Mouse (Mus musculus) liver, embryonic 12.5 days (tissue): ENCODE results near the gene Mybpc3. TPM values are rescaled to one million over a fixed set of nuclear protein-coding genes. Genes with fewer than 3 reads are reported as not detected.

Experiments used
- ATAC-seq: fragments of 200-750 bp; cut with Nextera tagmentation; 2 replicates; pipeline ENCODE4 v1.8.0; 2017; ENCODE audit warnings: moderate number of reproducible peaks, mild to moderate bottlenecking, moderate library complexity
- H3K27ac ChIP-seq: fragments of 300-500 bp; sonication (generic); 2 replicates; pipeline ENCODE4 v1.5.1; 2016; ENCODE audit warnings: mild to moderate bottlenecking
- H3K27me3 ChIP-seq: fragments of 300-500 bp; sonication (generic); replicated peaks from 2 replicates; pipeline ENCODE4 v1.6.1; 2016; ENCODE audit warnings: mild to moderate bottlenecking, moderate library complexity
- H3K36me3 ChIP-seq: fragments of 300-500 bp; sonication (generic); 2 replicates; pipeline ENCODE4 v1.6.1; 2016; ENCODE audit warnings: mild to moderate bottlenecking, moderate library complexity
- H3K4me1 ChIP-seq: fragments of 300-500 bp; sonication (generic); 2 replicates; pipeline ENCODE4 v1.6.1; 2016
- H3K4me2 ChIP-seq: fragments of 300-500 bp; sonication (generic); 2 replicates; pipeline ENCODE4 v1.6.1; 2016; ENCODE audit warnings: mild to moderate bottlenecking, moderate library complexity
- H3K4me3 ChIP-seq: fragments of 300-500 bp; sonication (generic); 2 replicates; pipeline ENCODE4 v1.5.1; 2016; ENCODE audit warnings: mild to moderate bottlenecking, moderate library complexity
- H3K9ac ChIP-seq: fragments of 300-500 bp; sonication (generic); 2 replicates; pipeline ENCODE4 v1.6.1; 2016; ENCODE audit warnings: mild to moderate bottlenecking, moderate library complexity
- H3K9me3 ChIP-seq: fragments of 300-500 bp; sonication (generic); replicated peaks from 2 replicates; pipeline ENCODE4 v1.6.1; 2016; ENCODE audit warnings: mild to moderate bottlenecking, moderate library complexity
- WGBS: fragments of 180-500 bp; shearing (Covaris S2); methylation state at CpG from one replicate; pipeline ENCODE4 v1.1.7; 2016; ENCODE audit not compliant: insufficient replicate concordance; 5-methylcytosine and 5-hydroxymethylcytosine counted together
- polyA plus RNA-seq: library from polyadenylated mRNA; unstranded; fragments of >200 nt; fragmentation: Nextera tagmentation; extraction: Ambion mirVana; gene quantifications from 2 replicates; pipeline ENCODE4 v1.2.1, GENCODE M21; 2016

Mybpc3 gene
- polyA plus RNA-seq, 1 experiment from 2014 or later = 0.23 TPM

- no peak overlapping the region for H3K4me3 ChIP-seq
- WGBS = 43% methylated on average over 6 of the region's 6 CpGs
- H3K27ac ChIP-seq = no peak overlapping the region
- H3K4me1 ChIP-seq = peaks cover 55% of the 10 kb centered on the region
- no peak overlapping the region for H3K9ac ChIP-seq
- peaks cover 2% of the 10 kb centered on the region; the same call in 1 of the 2 replicates for H3K36me3 ChIP-seq
- peak overlapping the region; percentile 36 for H3K4me2 ChIP-seq
- ATAC-seq = peak; percentile 64
- H3K27me3 ChIP-seq = peaks cover 2% of the 10 kb centered on the region; the same call in 1 of the 2 replicates
- no peaks in the 10 kb centered on the region for H3K9me3 ChIP-seq
Observed at GRCm38 (mm10) chr2:91113852-91114251, 4.1 kb upstream of the Mybpc3 start.

DNA sequence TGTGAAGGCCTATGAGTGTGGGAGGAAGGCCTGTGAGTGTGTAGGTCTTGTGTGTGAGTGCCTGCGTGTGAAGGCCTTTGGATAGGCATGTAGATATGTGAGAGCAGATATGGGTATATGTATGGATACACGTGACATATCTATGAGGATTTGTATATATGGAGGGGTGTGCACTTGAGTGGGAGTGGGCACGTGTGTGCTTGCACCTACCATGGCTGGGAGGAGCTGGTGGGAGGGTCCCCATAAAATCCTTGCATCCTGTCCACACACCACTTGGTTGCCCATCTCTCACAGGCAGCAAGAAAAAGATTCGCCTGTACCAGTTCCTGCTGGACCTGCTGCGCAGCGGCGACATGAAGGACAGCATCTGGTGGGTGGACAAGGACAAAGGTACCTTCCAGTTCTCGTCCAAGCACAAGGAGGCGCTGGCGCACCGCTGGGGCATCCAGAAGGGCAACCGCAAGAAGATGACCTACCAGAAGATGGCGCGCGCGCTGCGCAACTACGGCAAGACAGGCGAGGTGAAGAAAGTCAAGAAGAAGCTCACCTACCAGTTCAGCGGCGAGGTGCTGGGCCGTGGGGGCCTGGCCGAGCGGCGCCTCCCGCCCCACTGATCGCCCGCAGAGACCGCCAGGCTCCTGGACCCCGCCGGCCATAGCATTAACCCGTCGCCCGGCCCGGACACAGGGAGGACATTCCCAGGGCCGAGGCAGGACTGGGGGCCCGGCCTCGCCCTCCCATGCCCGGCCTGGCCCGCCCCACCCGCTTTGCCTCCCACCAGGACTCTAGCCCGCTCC, 3.0 kb upstream of the Mybpc3 start:
- peak overlapping the region; percentile 40 for H3K9ac ChIP-seq
- no peak overlapping the region for H3K27ac ChIP-seq
- WGBS = 49% methylated on average over 42 of the region's 42 CpGs
- peaks cover 45% of the 10 kb centered on the region for H3K4me1 ChIP-seq
- H3K4me2 ChIP-seq = peak overlapping the region; percentile 60
- H3K9me3 ChIP-seq = no peaks in the 10 kb centered on the region
- ATAC-seq = peak; percentile 38; the same call in 1 of the 2 replicates
- H3K4me3 ChIP-seq = peak overlapping the region; percentile 33; the same call in 1 of the 2 replicates
- H3K27me3 ChIP-seq = peaks cover 3% of the 10 kb centered on the region; the same call in 1 of the 2 replicates
- peaks cover 2% of the 10 kb centered on the region; the same call in 1 of the 2 replicates for H3K36me3 ChIP-seq

DNA sequence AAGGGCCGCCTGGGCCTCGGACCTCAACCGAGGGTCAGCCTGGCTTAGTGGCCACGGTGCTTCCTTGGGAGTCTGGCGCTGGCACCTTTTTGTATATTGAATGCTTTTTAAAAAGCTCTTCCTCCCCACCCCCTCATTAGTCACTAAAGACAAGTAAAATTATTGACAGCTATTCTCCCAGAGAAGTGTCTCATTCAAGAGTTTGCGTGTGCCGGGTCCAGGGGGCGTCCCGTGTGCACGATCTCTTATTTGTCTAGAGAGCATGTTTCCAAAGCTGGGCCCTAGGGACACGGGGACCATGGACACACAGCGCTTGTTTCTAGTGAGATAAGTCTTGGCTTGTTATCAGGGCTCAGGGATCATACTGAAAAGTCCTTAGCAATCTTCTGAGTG, 2.4 kb upstream of the Mybpc3 start:
- 66% methylated on average over 12 of the region's 12 CpGs for WGBS
- Histone ChIP-seq H3K27me3 (peaks cover 9% of the 10 kb centered on the region; the same call in 1 of the 2 replicates), H3K9me3 (no peaks in the 10 kb centered on the region), H3K4me2 (peak overlapping the region; percentile 60), H3K36me3 (peaks cover 2% of the 10 kb centered on the region; the same call in 1 of the 2 replicates), H3K4me3 (peak overlapping the region; percentile 33; the same call in 1 of the 2 replicates), H3K27ac (no peak overlapping the region), H3K4me1 (peaks cover 43% of the 10 kb centered on the region), H3K9ac (peak overlapping the region; percentile 40)
- no peak for ATAC-seq

GRCm38 (mm10) chr2:91116842-91117241, 1.1 kb upstream of the Mybpc3 start:
- no peaks in the 10 kb centered on the region for H3K9me3 ChIP-seq
- H3K4me1 ChIP-seq = peaks cover 42% of the 10 kb centered on the region
- H3K9ac ChIP-seq = no peak overlapping the region
- H3K36me3 ChIP-seq = 0 out of 2 replicates have a peak, but pooled peaks cover 2% of the 10 kb centered on the region
- H3K4me3 ChIP-seq = no peak overlapping the region
- peaks cover 21% of the 10 kb centered on the region for H3K27me3 ChIP-seq
- 65% methylated on average over 5 of the region's 5 CpGs for WGBS
- ATAC-seq = no peak
- no peak overlapping the region for H3K27ac ChIP-seq
- no peak overlapping the region for H3K4me2 ChIP-seq

DNA sequence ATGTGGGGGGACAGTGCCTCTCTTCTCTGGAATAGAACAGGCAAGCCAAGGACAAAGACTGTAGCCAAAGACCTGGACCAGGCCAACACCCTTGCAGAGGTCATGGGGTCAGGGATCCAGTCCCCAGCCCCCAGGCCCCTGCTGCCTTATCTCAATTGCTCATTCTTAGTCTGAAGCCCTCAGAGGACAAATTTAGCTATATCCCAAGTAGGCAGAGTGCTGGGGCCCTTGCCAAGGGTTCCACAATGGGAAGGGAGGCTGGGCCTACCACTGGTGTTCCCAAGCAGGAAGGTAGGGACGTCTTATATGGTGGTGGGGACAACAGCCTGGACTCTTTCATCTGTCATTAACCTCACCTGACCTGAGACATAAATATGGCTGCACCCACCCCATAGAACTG, 703 bp downstream of the Mybpc3 start:
- no peak overlapping the region for H3K27ac ChIP-seq
- no peak for ATAC-seq
- H3K4me2 ChIP-seq = no peak overlapping the region
- 0 out of 2 replicates have a peak, but pooled peaks cover 2% of the 10 kb centered on the region for H3K36me3 ChIP-seq
- no peak overlapping the region for H3K9ac ChIP-seq
- H3K27me3 ChIP-seq = peaks cover 31% of the 10 kb centered on the region
- 54% methylated on average over 1 of the region's 1 CpGs for WGBS
- H3K4me3 ChIP-seq = no peak overlapping the region
- H3K4me1 ChIP-seq = peaks cover 24% of the 10 kb centered on the region
- H3K9me3 ChIP-seq = no peaks in the 10 kb centered on the region

DNA sequence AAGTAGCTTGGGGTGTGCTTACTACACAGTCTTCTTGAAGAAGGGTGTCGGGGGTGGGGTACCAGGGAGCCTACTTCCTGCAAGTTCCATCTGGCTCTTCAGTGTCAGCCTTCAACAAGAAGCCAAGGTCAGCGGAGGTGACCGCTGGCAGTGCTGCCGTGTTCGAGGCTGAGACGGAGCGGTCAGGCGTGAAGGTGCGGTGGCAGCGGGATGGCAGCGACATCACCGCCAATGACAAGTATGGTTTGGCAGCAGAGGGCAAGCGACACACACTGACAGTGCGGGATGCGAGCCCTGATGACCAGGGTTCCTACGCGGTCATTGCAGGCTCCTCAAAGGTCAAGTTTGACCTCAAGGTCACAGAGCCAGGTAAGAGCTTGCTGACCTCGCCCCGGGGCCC, 1.1 kb downstream of the Mybpc3 start:
- H3K36me3 ChIP-seq = 0 out of 2 replicates have a peak, but pooled peaks cover 2% of the 10 kb centered on the region
- H3K4me2 ChIP-seq = no peak overlapping the region

GRCm38 (mm10) chr2:91119551-91119950, 1.6 kb downstream of the Mybpc3 start:
- Histone ChIP-seq H3K9ac (no peak overlapping the region), H3K9me3 (no peaks in the 10 kb centered on the region), H3K27me3 (peaks cover 31% of the 10 kb centered on the region), H3K4me2 (no peak overlapping the region), H3K4me3 (no peak overlapping the region), H3K36me3 (0 out of 2 replicates have a peak, but pooled peaks cover 2% of the 10 kb centered on the region), H3K27ac (no peak overlapping the region), H3K4me1 (peaks cover 15% of the 10 kb centered on the region)
- WGBS = 67% methylated on average over 6 of the region's 6 CpGs
- no peak for ATAC-seq

More for the DNA sequence above, 1.1 kb downstream of the Mybpc3 start:
- no peak for ATAC-seq
- H3K9me3 ChIP-seq = no peaks in the 10 kb centered on the region
- peaks cover 20% of the 10 kb centered on the region for H3K4me1 ChIP-seq
- H3K27me3 ChIP-seq = peaks cover 31% of the 10 kb centered on the region
- H3K27ac ChIP-seq = no peak overlapping the region
- WGBS = 86% methylated on average over 19 of the region's 19 CpGs
- no peak overlapping the region for H3K9ac ChIP-seq
- no peak overlapping the region for H3K4me3 ChIP-seq

DNA sequence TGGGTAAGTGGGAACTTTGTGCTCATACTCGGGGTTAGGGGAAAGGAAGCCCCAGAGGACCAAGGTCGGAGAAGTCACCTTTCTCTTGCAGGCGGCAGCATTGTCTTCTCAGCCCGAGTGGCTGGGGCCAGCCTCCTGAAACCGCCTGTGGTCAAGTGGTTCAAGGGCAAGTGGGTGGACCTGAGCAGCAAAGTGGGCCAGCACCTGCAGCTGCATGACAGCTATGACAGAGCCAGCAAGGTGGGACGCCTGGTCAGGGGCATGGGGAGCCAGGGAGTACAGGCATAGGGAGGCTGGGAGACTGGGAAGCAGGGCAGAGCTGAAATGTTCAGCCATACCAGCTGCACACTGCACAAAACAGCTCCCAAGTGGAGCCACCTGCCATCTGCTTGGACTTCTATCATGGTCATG, 2.3 kb downstream of the Mybpc3 start:
- Histone ChIP-seq H3K27ac (no peak overlapping the region), H3K9ac (no peak overlapping the region), H3K4me1 (peaks cover 8% of the 10 kb centered on the region), H3K4me3 (no peak overlapping the region), H3K27me3 (peaks cover 34% of the 10 kb centered on the region), H3K9me3 (no peaks in the 10 kb centered on the region), H3K4me2 (no peak overlapping the region), H3K36me3 (0 out of 2 replicates have a peak, but pooled peaks cover 1% of the 10 kb centered on the region)
- 59% methylated on average over 6 of the region's 6 CpGs for WGBS
- ATAC-seq = no peak

DNA sequence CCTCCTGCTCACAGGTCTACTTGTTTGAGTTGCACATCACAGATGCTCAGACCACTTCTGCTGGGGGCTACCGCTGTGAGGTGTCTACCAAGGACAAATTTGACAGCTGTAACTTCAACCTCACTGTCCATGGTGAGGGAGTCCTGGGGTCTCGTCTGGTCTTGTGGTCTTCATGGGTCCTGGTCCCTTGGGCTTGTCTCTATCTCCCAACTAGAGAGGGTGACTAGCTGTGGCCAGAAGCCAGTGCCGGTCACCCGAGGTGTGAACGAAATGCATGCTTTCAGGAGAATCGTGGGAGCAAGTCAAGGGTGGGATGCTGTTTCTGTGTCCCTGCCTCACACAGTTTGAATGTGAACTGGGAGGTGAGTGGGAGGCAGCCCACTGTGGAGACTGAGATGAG, 3.1 kb downstream of the Mybpc3 start:
- Histone ChIP-seq H3K27ac (no peak overlapping the region), H3K9me3 (no peaks in the 10 kb centered on the region), H3K4me2 (no peak overlapping the region), H3K36me3 (no peaks in the 10 kb centered on the region), H3K4me1 (0 out of 2 replicates have a peak, but pooled peaks cover 3% of the 10 kb centered on the region), H3K4me3 (no peak overlapping the region), H3K27me3 (peaks cover 34% of the 10 kb centered on the region), H3K9ac (no peak overlapping the region)
- no peak for ATAC-seq
- 56% methylated on average over 6 of the region's 6 CpGs for WGBS

DNA sequence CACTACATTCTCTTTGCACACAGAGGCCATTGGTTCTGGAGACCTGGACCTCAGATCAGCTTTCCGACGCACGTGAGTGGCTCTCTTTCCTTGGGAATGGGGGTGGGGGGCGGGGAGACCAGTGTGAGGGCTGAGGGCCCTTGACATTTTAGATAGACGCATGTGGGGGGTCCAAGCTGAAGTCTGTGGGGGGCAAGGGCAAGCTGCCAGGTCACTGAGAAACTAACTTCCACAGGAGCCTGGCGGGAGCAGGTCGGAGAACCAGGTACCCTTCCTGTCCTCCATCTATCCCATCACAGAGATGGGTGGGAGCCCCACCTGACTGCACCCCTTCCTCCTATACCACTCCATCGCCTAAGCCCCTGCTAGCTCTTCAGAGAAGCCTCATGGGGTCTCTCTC, 3.6 kb downstream of the Mybpc3 start:
- H3K9me3 ChIP-seq = no peaks in the 10 kb centered on the region
- 66% methylated on average over 7 of the region's 8 CpGs for WGBS
- H3K27ac ChIP-seq = no peak overlapping the region
- peaks cover 37% of the 10 kb centered on the region for H3K27me3 ChIP-seq
- H3K36me3 ChIP-seq = no peaks in the 10 kb centered on the region
- no peak for ATAC-seq
- 0 out of 2 replicates have a peak, but pooled peaks cover 3% of the 10 kb centered on the region for H3K4me1 ChIP-seq
- H3K4me2 ChIP-seq = no peak overlapping the region
- H3K9ac ChIP-seq = no peak overlapping the region
- H3K4me3 ChIP-seq = no peak overlapping the region

DNA sequence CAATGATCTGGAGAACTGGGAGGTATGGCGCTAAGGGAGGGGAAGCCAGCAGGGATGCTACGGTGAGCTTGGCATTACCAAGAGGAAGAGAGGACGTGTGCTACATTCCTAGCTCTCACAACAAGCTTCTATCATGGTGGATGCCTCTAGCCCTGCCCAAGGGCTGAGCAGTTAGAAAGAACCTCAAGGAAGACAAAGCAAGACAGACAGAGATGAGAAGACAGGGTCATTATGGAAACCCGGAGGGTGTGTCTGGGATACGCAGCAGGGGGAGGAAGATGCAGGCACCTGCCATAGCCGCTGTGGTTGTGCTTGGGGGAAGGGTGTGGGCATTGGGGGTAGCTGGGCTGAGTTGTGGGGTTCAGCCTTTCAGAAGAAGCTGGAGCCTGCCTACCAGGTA, 5.6 kb downstream of the Mybpc3 start:
- no peaks in the 10 kb centered on the region for H3K9me3 ChIP-seq
- H3K9ac ChIP-seq = no peak overlapping the region
- H3K4me1 ChIP-seq = no peaks in the 10 kb centered on the region
- no peak overlapping the region for H3K4me2 ChIP-seq
- H3K27ac ChIP-seq = no peak overlapping the region
- no peak for ATAC-seq
- 64% methylated on average over 6 of the region's 6 CpGs for whole genome bisulfite sequencing
- H3K36me3 ChIP-seq = no peaks in the 10 kb centered on the region
- no peak overlapping the region for H3K4me3 ChIP-seq
- peaks cover 42% of the 10 kb centered on the region for H3K27me3 ChIP-seq

- H3K4me1 ChIP-seq = no peaks in the 10 kb centered on the region
- no peak overlapping the region for H3K9ac ChIP-seq
- no peak overlapping the region for H3K4me2 ChIP-seq
- H3K4me3 ChIP-seq = no peak overlapping the region
- H3K9me3 ChIP-seq = no peaks in the 10 kb centered on the region
- no peak overlapping the region for H3K27ac ChIP-seq
- H3K27me3 ChIP-seq = peaks cover 41% of the 10 kb centered on the region
- no peak for ATAC-seq
- 76% methylated on average over 10 of the region's 10 CpGs for WGBS
- no peaks in the 10 kb centered on the region for H3K36me3 ChIP-seq
Observed at GRCm38 (mm10) chr2:91125101-91125500, 7.2 kb downstream of the Mybpc3 start.
